Mouse (Mus musculus): ENCODE measurements at regions not wholly inside any gene's neighbourhood (a gene's known extent, or its start where the extent isn't known, plus 50 kb on each side); places are given as distances from the start of the nearest gene placed in this dataset.

GRCm38 (mm10) chr10:70806786-70807385, 151.1 kb upstream of the Phyhipl start:
- TF ChIP-seq CTCF (IDR thresholded peaks at IDR 0.05; ENCODE audit: low read depth, low read length), result no peak
- no peak for TF ChIP-seq POLR2A (IDR thresholded peaks at IDR 0.05; ENCODE audit: extremely low read depth, insufficient read depth, low read length)
- Histone ChIP-seq H3K4me3 (ENCODE audit: insufficient read depth, low read depth, low read length) (no peak overlapping the region), H3K36me3 (ENCODE audit: control insufficient read depth, insufficient read depth, low read length) (no peaks in the 10 kb centered on the region), H3K9ac (ENCODE audit: low read depth, low read length) (no peak overlapping the region), H3K4me1 (ENCODE audit: control insufficient read depth, insufficient read depth, low read length) (no peaks in the 10 kb centered on the region), H3K27ac (replicated peaks; ENCODE audit: insufficient read depth, low read depth, low read length) (no peak overlapping the region), H3K27me3 (ENCODE audit: control insufficient read depth, insufficient read depth, low read length) (no peaks in the 10 kb centered on the region; the same call in 1 of the 2 replicates), H3K79me2 (ENCODE audit: control insufficient read depth, insufficient read depth, low read length) (no peaks in the 10 kb centered on the region)
- WGBS, result 56% methylated on average over 9 of the region's 9 CpGs
- no peak for DNase-seq (ENCODE audit: extremely low read depth, low read depth, low spot score)

GRCm38 (mm10) chr10:70800736-70801306, 145.1 kb upstream of the Phyhipl start:
- Histone ChIP-seq H3K36me3 (ENCODE audit: control insufficient read depth, insufficient read depth, low read length) (no peaks in the 10 kb centered on the region), H3K4me1 (ENCODE audit: control insufficient read depth, insufficient read depth, low read length) (no peaks in the 10 kb centered on the region), H3K27me3 (ENCODE audit: control insufficient read depth, insufficient read depth, low read length) (no peaks in the 10 kb centered on the region), H3K9ac (ENCODE audit: low read depth, low read length) (no peak overlapping the region), H3K27ac (replicated peaks; ENCODE audit: insufficient read depth, low read depth, low read length) (no peak overlapping the region), H3K79me2 (ENCODE audit: control insufficient read depth, insufficient read depth, low read length) (no peaks in the 10 kb centered on the region), H3K4me3 (ENCODE audit: insufficient read depth, low read depth, low read length) (no peak overlapping the region)
- 69% methylated on average over 11 of the region's 11 CpGs for WGBS
- TF ChIP-seq CTCF (IDR thresholded peaks at IDR 0.05; ENCODE audit: low read depth, low read length), result no peak
- no peak for TF ChIP-seq POLR2A (IDR thresholded peaks at IDR 0.05; ENCODE audit: extremely low read depth, insufficient read depth, low read length)
- DNase-seq (ENCODE audit: extremely low read depth, low read depth, low spot score), result no peak

GRCm38 (mm10) chr10:70799906-70800305, 144.1 kb upstream of the Phyhipl start:
- H3K27ac ChIP-seq (replicated peaks; ENCODE audit: insufficient read depth, low read depth, low read length), result no peak overlapping the region
- H3K4me3 ChIP-seq (ENCODE audit: insufficient read depth, low read depth, low read length), result no peak overlapping the region
- WGBS, result 93% methylated on average over 5 of the region's 5 CpGs

GRCm38 (mm10) chr10:70799191-70799742, 143.5 kb upstream of the Phyhipl start:
- Histone ChIP-seq H3K79me2 (ENCODE audit: control insufficient read depth, insufficient read depth, low read length) (no peaks in the 10 kb centered on the region), H3K4me3 (ENCODE audit: insufficient read depth, low read depth, low read length) (no peak overlapping the region), H3K4me1 (ENCODE audit: control insufficient read depth, insufficient read depth, low read length) (no peaks in the 10 kb centered on the region), H3K9ac (ENCODE audit: low read depth, low read length) (no peak overlapping the region), H3K27me3 (ENCODE audit: control insufficient read depth, insufficient read depth, low read length) (no peaks in the 10 kb centered on the region), H3K36me3 (ENCODE audit: control insufficient read depth, insufficient read depth, low read length) (no peaks in the 10 kb centered on the region), H3K27ac (replicated peaks; ENCODE audit: insufficient read depth, low read depth, low read length) (no peak overlapping the region)
- TF ChIP-seq CTCF (IDR thresholded peaks at IDR 0.05; ENCODE audit: low read depth, low read length), result no peak
- no peak for TF ChIP-seq POLR2A (IDR thresholded peaks at IDR 0.05; ENCODE audit: extremely low read depth, insufficient read depth, low read length)
- WGBS, result 77% methylated on average over 11 of the region's 11 CpGs
- no peak for DNase-seq (ENCODE audit: extremely low read depth, low read depth, low spot score)

More at GRCm38 (mm10) chr10:70799906-70800305, 144.1 kb upstream of the Phyhipl start:
- H3K27me3 ChIP-seq (ENCODE audit: control insufficient read depth, insufficient read depth, low read length), result no peaks in the 10 kb centered on the region
- no peaks in the 10 kb centered on the region for H3K79me2 ChIP-seq (ENCODE audit: control insufficient read depth, insufficient read depth, low read length)
- no peak for TF ChIP-seq POLR2A (IDR thresholded peaks at IDR 0.05; ENCODE audit: extremely low read depth, insufficient read depth, low read length)
- TF ChIP-seq CTCF (IDR thresholded peaks at IDR 0.05; ENCODE audit: low read depth, low read length), result no peak
- H3K4me1 ChIP-seq (ENCODE audit: control insufficient read depth, insufficient read depth, low read length), result no peaks in the 10 kb centered on the region
- H3K36me3 ChIP-seq (ENCODE audit: control insufficient read depth, insufficient read depth, low read length), result no peaks in the 10 kb centered on the region
- no peak overlapping the region for H3K9ac ChIP-seq (ENCODE audit: low read depth, low read length)
- no peak for DNase-seq (ENCODE audit: extremely low read depth, low read depth, low spot score)

- no peaks in the 10 kb centered on the region for H3K79me2 ChIP-seq (ENCODE audit: control insufficient read depth, insufficient read depth, low read length)
- H3K4me3 ChIP-seq (ENCODE audit: insufficient read depth, low read depth, low read length), result no peak overlapping the region
- TF ChIP-seq POLR2A (IDR thresholded peaks at IDR 0.05; ENCODE audit: extremely low read depth, insufficient read depth, low read length) (no peak), CTCF (IDR thresholded peaks at IDR 0.05; ENCODE audit: low read depth, low read length) (no peak)
- H3K27me3 ChIP-seq (ENCODE audit: control insufficient read depth, insufficient read depth, low read length), result no peaks in the 10 kb centered on the region
- no peak overlapping the region for H3K27ac ChIP-seq (replicated peaks; ENCODE audit: insufficient read depth, low read depth, low read length)
- H3K4me1 ChIP-seq (ENCODE audit: control insufficient read depth, insufficient read depth, low read length), result no peaks in the 10 kb centered on the region
- no peak for DNase-seq (ENCODE audit: extremely low read depth, low read depth, low spot score)
- no peaks in the 10 kb centered on the region for H3K36me3 ChIP-seq (ENCODE audit: control insufficient read depth, insufficient read depth, low read length)
- no peak overlapping the region for H3K9ac ChIP-seq (ENCODE audit: low read depth, low read length)
- 71% methylated on average over 7 of the region's 7 CpGs for WGBS
These were observed 133.2 kb upstream of the Phyhipl start for GRCm38 (mm10) chr10:70788814-70789452.

Measured in liver, adult 2 months (tissue).